Mouse (Mus musculus): ENCODE results near the gene Brsk2. TPM values are rescaled to one million over a fixed set of nuclear protein-coding genes. Genes with fewer than 3 reads are reported as not detected.

Brsk2 gene
- polyA plus RNA-seq, 1 experiment from 2014 or later, result 0.40 TPM

DNA sequence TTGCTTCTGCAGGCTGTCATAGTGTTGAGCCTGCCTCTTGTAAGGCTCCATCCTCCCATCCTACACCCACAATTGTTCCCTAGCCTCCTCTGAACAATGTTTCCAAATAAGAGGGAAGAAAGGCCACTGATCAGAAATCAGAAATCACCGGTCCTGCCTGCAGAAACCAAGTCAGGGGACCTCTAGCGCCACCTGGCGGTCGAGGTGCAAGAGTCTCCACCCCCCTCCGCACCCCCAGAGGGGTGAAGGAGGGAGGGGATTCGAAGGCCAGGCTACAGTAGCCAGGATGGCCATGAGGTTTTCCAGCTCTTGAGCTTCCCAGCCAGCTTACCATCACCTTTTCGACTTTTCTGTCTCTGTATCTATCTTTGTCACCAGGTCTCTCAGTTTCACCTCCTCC is 24.6 kb upstream of the Brsk2 start:
- 6% methylated on average over 7 of the region's 7 CpGs for WGBS (ENCODE audit: insufficient replicate concordance)
- Histone ChIP-seq H3K27me3 (ENCODE audit: control insufficient read depth, insufficient read depth, low read length) (no peaks in the 10 kb centered on the region), H3K27ac (ENCODE audit: low read depth, low read length) (no peak overlapping the region), H3K4me2 (no peak overlapping the region), H3K36me3 (ENCODE audit: control insufficient read depth, insufficient read depth, low read length) (no peaks in the 10 kb centered on the region), H3K9me3 (replicated peaks; ENCODE audit: control insufficient read depth, low read length) (no peaks in the 10 kb centered on the region), H3K4me3 (ENCODE audit: low read depth, low read length) (no peak overlapping the region), H3K9ac (ENCODE audit: low read depth, low read length) (no peak overlapping the region), H3K4me1 (ENCODE audit: control insufficient read depth, insufficient read depth, low read length) (no peaks in the 10 kb centered on the region)
- ATAC-seq (replicated peaks; ENCODE audit: insufficient number of reproducible peaks, low FRiP score, low TSS enrichment), result peak; percentile 14; the same call in 1 of the 2 replicates

DNA sequence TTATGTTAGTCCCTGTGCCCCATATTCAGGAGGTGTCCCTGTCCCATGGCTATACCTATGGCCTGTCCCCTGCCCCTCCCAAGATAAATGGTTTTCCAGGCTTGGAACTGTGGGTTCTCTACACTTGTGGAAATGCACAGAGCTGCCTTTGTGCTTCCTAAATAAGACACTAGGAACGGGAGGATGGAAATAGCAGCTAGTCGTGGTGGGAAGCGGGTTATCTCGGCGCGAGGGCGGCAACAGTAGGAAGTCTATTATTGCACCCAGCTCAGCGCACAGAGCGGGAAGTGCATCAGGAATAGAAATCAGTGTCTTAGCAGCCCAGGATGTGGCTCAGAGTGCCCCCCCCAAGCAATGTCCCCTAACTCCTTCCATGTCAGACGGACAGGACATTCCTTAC is 20.9 kb upstream of the Brsk2 start:
- no peaks in the 10 kb centered on the region for H3K36me3 ChIP-seq (ENCODE audit: control insufficient read depth, insufficient read depth, low read length)
- WGBS (ENCODE audit: insufficient replicate concordance), result 61% methylated on average over 10 of the region's 10 CpGs
- H3K4me3 ChIP-seq (ENCODE audit: low read depth, low read length), result no peak overlapping the region
- no peak overlapping the region for H3K4me2 ChIP-seq
- no peak overlapping the region for H3K9ac ChIP-seq (ENCODE audit: low read depth, low read length)
- ATAC-seq (replicated peaks; ENCODE audit: insufficient number of reproducible peaks, low FRiP score, low TSS enrichment), result no peak
- H3K27ac ChIP-seq (ENCODE audit: low read depth, low read length), result no peak overlapping the region
- H3K27me3 ChIP-seq (ENCODE audit: control insufficient read depth, insufficient read depth, low read length), result peaks cover 3% of the 10 kb centered on the region
- H3K4me1 ChIP-seq (ENCODE audit: control insufficient read depth, insufficient read depth, low read length), result no peaks in the 10 kb centered on the region
- no peaks in the 10 kb centered on the region for H3K9me3 ChIP-seq (replicated peaks; ENCODE audit: control insufficient read depth, low read length)

- WGBS (ENCODE audit: insufficient replicate concordance), result 65% methylated on average over 7 of the region's 7 CpGs
- ATAC-seq (replicated peaks; ENCODE audit: insufficient number of reproducible peaks, low FRiP score, low TSS enrichment), result no peak
- Histone ChIP-seq H3K9me3 (replicated peaks; ENCODE audit: control insufficient read depth, low read length) (no peaks in the 10 kb centered on the region), H3K27ac (ENCODE audit: low read depth, low read length) (no peak overlapping the region), H3K9ac (ENCODE audit: low read depth, low read length) (no peak overlapping the region), H3K4me1 (ENCODE audit: control insufficient read depth, insufficient read depth, low read length) (no peaks in the 10 kb centered on the region), H3K4me2 (no peak overlapping the region), H3K36me3 (ENCODE audit: control insufficient read depth, insufficient read depth, low read length) (no peaks in the 10 kb centered on the region), H3K27me3 (ENCODE audit: control insufficient read depth, insufficient read depth, low read length) (peaks cover 3% of the 10 kb centered on the region), H3K4me3 (ENCODE audit: low read depth, low read length) (no peak overlapping the region)
These were observed 15.2 kb upstream of the Brsk2 start for GRCm38 (mm10) chr7:141934128-141934898.

DNA sequence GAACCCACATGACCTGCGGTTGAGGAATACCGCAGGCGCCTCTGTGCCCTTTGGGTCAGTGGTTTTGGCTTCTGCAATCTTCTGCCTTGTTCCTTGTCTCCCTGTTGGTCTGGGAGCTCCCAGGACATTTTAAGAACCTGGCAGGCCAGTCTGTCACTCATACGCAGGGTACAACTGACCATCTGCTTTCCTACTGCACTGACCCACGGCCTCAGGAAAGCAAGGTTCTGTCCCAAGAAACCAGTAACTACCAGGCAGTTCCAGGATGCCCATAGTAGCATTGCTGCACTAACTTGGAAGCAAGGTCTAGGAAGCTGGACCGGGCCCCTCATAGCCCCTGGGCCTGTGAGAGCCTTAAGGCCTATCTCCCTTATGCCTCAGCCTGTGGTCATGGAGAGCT is 14.6 kb upstream of the Brsk2 start:
- no peak overlapping the region for H3K4me3 ChIP-seq (ENCODE audit: low read depth, low read length)
- H3K9ac ChIP-seq (ENCODE audit: low read depth, low read length), result no peak overlapping the region
- WGBS (ENCODE audit: insufficient replicate concordance), result 87% methylated on average over 6 of the region's 6 CpGs
- ATAC-seq (replicated peaks; ENCODE audit: insufficient number of reproducible peaks, low FRiP score, low TSS enrichment), result no peak
- H3K36me3 ChIP-seq (ENCODE audit: control insufficient read depth, insufficient read depth, low read length), result no peaks in the 10 kb centered on the region
- H3K9me3 ChIP-seq (replicated peaks; ENCODE audit: control insufficient read depth, low read length), result no peaks in the 10 kb centered on the region
- H3K4me1 ChIP-seq (ENCODE audit: control insufficient read depth, insufficient read depth, low read length), result no peaks in the 10 kb centered on the region
- H3K4me2 ChIP-seq, result no peak overlapping the region
- H3K27ac ChIP-seq (ENCODE audit: low read depth, low read length), result no peak overlapping the region
- H3K27me3 ChIP-seq (ENCODE audit: control insufficient read depth, insufficient read depth, low read length), result peaks cover 3% of the 10 kb centered on the region

- H3K27ac ChIP-seq (ENCODE audit: low read depth, low read length), result no peak overlapping the region
- WGBS (ENCODE audit: insufficient replicate concordance), result 64% methylated on average over 5 of the region's 5 CpGs
- peaks cover 21% of the 10 kb centered on the region for H3K27me3 ChIP-seq (ENCODE audit: control insufficient read depth, insufficient read depth, low read length)
- no peak for ATAC-seq (replicated peaks; ENCODE audit: insufficient number of reproducible peaks, low FRiP score, low TSS enrichment)
- H3K4me1 ChIP-seq (ENCODE audit: control insufficient read depth, insufficient read depth, low read length), result no peaks in the 10 kb centered on the region
- no peak overlapping the region for H3K9ac ChIP-seq (ENCODE audit: low read depth, low read length)
- no peaks in the 10 kb centered on the region for H3K9me3 ChIP-seq (replicated peaks; ENCODE audit: control insufficient read depth, low read length)
- H3K4me3 ChIP-seq (ENCODE audit: low read depth, low read length), result no peak overlapping the region
- H3K4me2 ChIP-seq, result no peak overlapping the region
- H3K36me3 ChIP-seq (ENCODE audit: control insufficient read depth, insufficient read depth, low read length), result no peaks in the 10 kb centered on the region
These were observed 6.1 kb upstream of the Brsk2 start for GRCm38 (mm10) chr7:141943444-141943843.

DNA sequence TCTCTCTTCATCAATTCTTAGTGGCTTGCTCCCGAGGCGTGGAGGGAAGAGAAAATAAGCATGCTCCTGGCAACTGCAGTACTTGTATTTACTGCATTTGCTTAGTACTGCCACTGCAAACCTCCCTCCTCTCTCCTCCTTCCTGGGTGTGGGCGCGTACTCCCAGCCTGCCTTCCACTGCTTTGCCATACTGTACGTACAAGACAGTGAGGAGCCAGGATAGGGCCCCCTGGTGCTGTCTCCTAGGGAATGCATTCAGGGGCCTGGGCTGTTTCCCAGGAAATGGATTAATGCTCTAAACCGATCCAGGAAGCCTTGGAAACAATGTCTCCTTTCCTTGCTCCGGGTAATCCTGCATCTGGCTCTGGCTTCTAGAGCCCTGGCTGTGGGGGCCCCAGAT is 3.6 kb upstream of the Brsk2 start:
- WGBS (ENCODE audit: insufficient replicate concordance), result 39% methylated on average over 7 of the region's 7 CpGs
- peaks cover 45% of the 10 kb centered on the region for H3K27me3 ChIP-seq (ENCODE audit: control insufficient read depth, insufficient read depth, low read length)
- H3K4me1 ChIP-seq (ENCODE audit: control insufficient read depth, insufficient read depth, low read length), result peaks cover 6% of the 10 kb centered on the region; the same call in 1 of the 2 replicates
- ATAC-seq (replicated peaks; ENCODE audit: insufficient number of reproducible peaks, low FRiP score, low TSS enrichment), result no peak
- H3K9ac ChIP-seq (ENCODE audit: low read depth, low read length), result no peak overlapping the region
- no peaks in the 10 kb centered on the region for H3K36me3 ChIP-seq (ENCODE audit: control insufficient read depth, insufficient read depth, low read length)
- H3K4me2 ChIP-seq, result no peak overlapping the region
- H3K4me3 ChIP-seq (ENCODE audit: low read depth, low read length), result no peak overlapping the region
- no peak overlapping the region for H3K27ac ChIP-seq (ENCODE audit: low read depth, low read length)
- H3K9me3 ChIP-seq (replicated peaks; ENCODE audit: control insufficient read depth, low read length), result no peaks in the 10 kb centered on the region

DNA sequence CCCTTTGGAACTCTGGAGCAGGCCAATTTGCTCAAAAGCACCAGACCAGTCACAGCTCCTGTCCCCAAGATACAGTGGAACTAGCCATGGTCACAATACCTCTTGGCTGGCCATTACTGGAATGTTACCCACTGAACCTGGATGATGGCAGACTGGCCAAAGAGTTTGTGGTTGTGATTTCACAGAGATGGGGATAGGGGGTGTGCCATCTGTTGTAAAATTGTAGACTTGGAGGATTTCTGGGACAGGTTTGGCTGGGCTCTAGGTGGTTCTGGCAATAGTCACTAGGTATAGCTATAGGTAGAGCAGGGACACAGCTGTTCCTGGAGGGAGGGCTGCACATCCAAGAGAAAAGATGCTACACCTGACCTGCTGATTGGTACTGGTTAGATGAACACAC is 2.0 kb upstream of the Brsk2 start:
- no peak for ATAC-seq (replicated peaks; ENCODE audit: insufficient number of reproducible peaks, low FRiP score, low TSS enrichment)
- H3K4me2 ChIP-seq, result no peak overlapping the region
- H3K27me3 ChIP-seq (ENCODE audit: control insufficient read depth, insufficient read depth, low read length), result peaks cover 61% of the 10 kb centered on the region
- no peak overlapping the region for H3K27ac ChIP-seq (ENCODE audit: low read depth, low read length)
- peaks cover 6% of the 10 kb centered on the region; the same call in 1 of the 2 replicates for H3K4me1 ChIP-seq (ENCODE audit: control insufficient read depth, insufficient read depth, low read length)
- H3K9me3 ChIP-seq (replicated peaks; ENCODE audit: control insufficient read depth, low read length), result no peaks in the 10 kb centered on the region
- H3K36me3 ChIP-seq (ENCODE audit: control insufficient read depth, insufficient read depth, low read length), result no peaks in the 10 kb centered on the region
- H3K4me3 ChIP-seq (ENCODE audit: low read depth, low read length), result no peak overlapping the region
- H3K9ac ChIP-seq (ENCODE audit: low read depth, low read length), result no peak overlapping the region

GRCm38 (mm10) chr7:141948045-141948444 is 1.5 kb upstream of the Brsk2 start:
- ATAC-seq (replicated peaks; ENCODE audit: insufficient number of reproducible peaks, low FRiP score, low TSS enrichment), result no peak
- Histone ChIP-seq H3K27me3 (ENCODE audit: control insufficient read depth, insufficient read depth, low read length) (peaks cover 67% of the 10 kb centered on the region), H3K36me3 (ENCODE audit: control insufficient read depth, insufficient read depth, low read length) (no peaks in the 10 kb centered on the region), H3K27ac (ENCODE audit: low read depth, low read length) (no peak overlapping the region), H3K4me1 (ENCODE audit: control insufficient read depth, insufficient read depth, low read length) (peaks cover 6% of the 10 kb centered on the region; the same call in 1 of the 2 replicates), H3K4me2 (no peak overlapping the region), H3K4me3 (ENCODE audit: low read depth, low read length) (no peak overlapping the region), H3K9me3 (replicated peaks; ENCODE audit: control insufficient read depth, low read length) (no peaks in the 10 kb centered on the region), H3K9ac (ENCODE audit: low read depth, low read length) (no peak overlapping the region)
- 56% methylated on average over 1 of the region's 1 CpGs for WGBS (ENCODE audit: insufficient replicate concordance)

GRCm38 (mm10) chr7:141949799-141950103 is 200 bp downstream of the Brsk2 start:
- H3K4me2 ChIP-seq, result peak overlapping the region; percentile 90
- H3K4me3 ChIP-seq (ENCODE audit: low read depth, low read length), result peak overlapping the region; percentile 39
- H3K9ac ChIP-seq (ENCODE audit: low read depth, low read length), result peak overlapping the region; percentile 28; the same call in 1 of the 2 replicates
- H3K36me3 ChIP-seq (ENCODE audit: control insufficient read depth, insufficient read depth, low read length), result no peaks in the 10 kb centered on the region
- WGBS (ENCODE audit: insufficient replicate concordance), result 0% methylated on average over 23 of the region's 54 CpGs
- peaks cover 81% of the 10 kb centered on the region for H3K27me3 ChIP-seq (ENCODE audit: control insufficient read depth, insufficient read depth, low read length)
- no peak overlapping the region for H3K27ac ChIP-seq (ENCODE audit: low read depth, low read length)
- peaks cover 6% of the 10 kb centered on the region; the same call in 1 of the 2 replicates for H3K4me1 ChIP-seq (ENCODE audit: control insufficient read depth, insufficient read depth, low read length)
- H3K9me3 ChIP-seq (replicated peaks; ENCODE audit: control insufficient read depth, low read length), result no peaks in the 10 kb centered on the region
- ATAC-seq (replicated peaks; ENCODE audit: insufficient number of reproducible peaks, low FRiP score, low TSS enrichment), result no peak
